Mouse (Mus musculus) lung, adult 2 months (tissue): Measurements from ENCODE around the gene Eno1.
"Not testable (repeated sequence)": the region's sequence is repeated elsewhere in the genome, so short reads cannot be mapped to it uniquely, and the experiment has no call there.

ENCODE experiments used
- CTCF ChIP-seq: fragments of 200-500 bp; IDR thresholded peaks from 2 replicates; pipeline ENCODE4 v1.5.1; 2011; ENCODE audit warnings: mild to moderate bottlenecking, low read length, control low read depth; ENCODE audit not compliant: insufficient read depth
- POLR2A ChIP-seq: fragments of 200-500 bp; IDR thresholded peaks from 2 replicates; pipeline ENCODE4 v1.6.1; 2011; ENCODE audit warnings: low read depth, mild to moderate bottlenecking, control low read depth, low read length, borderline replicate concordance; ENCODE audit errors: extremely low read depth

DNA sequence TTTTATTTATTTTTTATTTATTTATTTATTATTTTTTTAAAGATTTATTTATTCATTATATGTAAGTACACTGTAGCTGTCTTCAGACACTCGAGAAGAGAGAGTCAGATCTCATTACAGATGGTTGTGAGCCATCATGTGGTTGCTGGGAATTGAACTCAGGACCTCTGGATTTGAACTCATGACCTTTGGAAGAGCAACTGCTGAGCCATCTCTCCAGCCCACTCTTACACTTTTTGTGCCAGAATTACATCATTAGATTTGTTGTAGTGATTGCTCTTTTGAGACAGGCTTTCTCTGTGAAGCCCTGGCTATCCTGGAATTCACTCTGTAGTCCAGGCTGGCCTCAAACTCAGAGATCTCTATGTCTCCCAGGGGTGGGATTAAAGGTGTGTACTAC, 50.9 kb downstream of the Eno1 start:
- TF ChIP-seq POLR2A, CTCF: not testable (repeated sequence)
